In the genomic region with DNA sequence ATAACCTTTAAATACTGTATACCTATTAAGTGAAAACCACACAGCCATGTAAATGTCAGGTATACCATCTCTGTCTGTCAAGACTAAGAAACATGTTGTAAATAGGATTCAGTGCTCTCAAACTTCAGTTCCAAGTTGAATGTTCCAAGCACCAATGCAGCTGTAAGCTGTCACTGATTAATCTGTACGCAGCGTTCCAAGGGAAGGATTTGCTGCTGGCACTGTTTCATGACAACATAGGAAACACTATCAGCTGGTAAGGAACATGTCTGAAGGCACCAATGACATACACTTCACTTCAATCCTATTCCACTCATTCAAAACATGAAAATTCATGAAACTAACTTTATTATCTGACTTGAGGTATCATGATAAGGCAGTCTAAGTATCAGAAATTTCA, we compare ENCODE assay signal across 25 mouse cellular contexts. TPM values are rescaled to one million over a fixed set of nuclear protein-coding genes. Genes with fewer than 3 reads are reported as not detected.
DNase-seq lines count a peak whose midpoint lies in the region; ATAC-seq and TF ChIP-seq lines count a peak whose summit lies in the region.
"Had no signal": no experiment of that assay in that cellular context is flagged by ENCODE, and none has a peak within 500 bp of the region (broad histone marks: within the 10 kb centered on the region; RNA-seq: fewer than 3 reads in every experiment).

No protein-coding gene starts in this region.

- H3K27ac ChIP-seq in embryonic facial prominence, embryonic 14.5 days (replicated peaks; ENCODE audit: low read depth, low read length), result no peak overlapping the region
- no peak overlapping the region for H3K27ac ChIP-seq in embryonic facial prominence, embryonic 10.5 days (replicated peaks)
- no peak overlapping the region for H3K27ac ChIP-seq in kidney, embryonic 14.5 days (ENCODE audit: low read depth, low read length)
- no peak overlapping the region for H3K27ac ChIP-seq in liver, adult 2 months (replicated peaks; ENCODE audit: insufficient read depth, low read depth, low read length)
- H3K27ac ChIP-seq in liver, embryonic 11.5 days (ENCODE audit: low read depth, low read length), result no peak overlapping the region
- H3K27ac ChIP-seq: embryonic facial prominence, embryonic 12.5 days; forebrain, embryonic 12.5 days; heart, embryonic 10.5 days; hindbrain, embryonic 10.5 days; hindbrain, embryonic 14.5 days had no signal

- H3K4me3 ChIP-seq in embryonic facial prominence, embryonic 14.5 days (ENCODE audit: low read depth, low read length), result no peak overlapping the region
- no peak overlapping the region for H3K4me3 ChIP-seq in embryonic facial prominence, embryonic 10.5 days
- H3K4me3 ChIP-seq in kidney, embryonic 14.5 days (ENCODE audit: low read length), result no peak overlapping the region
- no peak overlapping the region for H3K4me3 ChIP-seq in liver, adult 2 months (ENCODE audit: insufficient read depth, low read depth, low read length)
- no peak overlapping the region for H3K4me3 ChIP-seq in liver, embryonic 11.5 days (ENCODE audit: low read depth, low read length)
- H3K4me3 ChIP-seq: embryonic facial prominence, embryonic 12.5 days; forebrain, embryonic 12.5 days; heart, embryonic 10.5 days; hindbrain, embryonic 10.5 days had no signal

- DNase-seq in embryonic facial prominence, embryonic 14.5 days (ENCODE audit: low spot score), result peak; percentile 10
- DNase-seq in embryonic facial prominence, embryonic 10.5 days (ENCODE audit: low spot score), result no peak
- DNase-seq in kidney, adult 11 months, result peak; percentile 21
- peak; percentile 39 for DNase-seq in liver, adult 2 months (ENCODE audit: extremely low read depth, low read depth, low spot score)
- no peak for DNase-seq in liver, embryonic 11.5 days (ENCODE audit: low spot score)
- peak; percentile 26 to 41 for DNase-seq in kidney, postnatal 36 days
- no peak for DNase-seq in cerebellum, adult 18-20 months
- DNase-seq: adrenal gland, postnatal 14 days; B cell, adult 2 months; cerebellum, adult 2 months; cerebellum, postnatal 10 days; embryo, embryonic 11 days; gastrocnemius, postnatal 25 days; heart, postnatal 10 days had no signal

- no peaks in the 10 kb centered on the region for H3K79me2 ChIP-seq in liver, adult 2 months (ENCODE audit: control insufficient read depth, insufficient read depth, low read length)

- ATAC-seq in embryonic facial prominence, embryonic 14.5 days (ENCODE audit: low read depth), result no peak
- ATAC-seq in kidney, embryonic 14.5 days (ENCODE audit: low FRiP score, low TSS enrichment), result no peak
- ATAC-seq in liver, embryonic 11.5 days (replicated peaks; ENCODE audit: low FRiP score), result no peak
- ATAC-seq: CD4-positive, CD25-positive, alpha-beta regulatory T cell, adult 4 months; forebrain, embryonic 16.5 days had no signal

- H3K36me3 ChIP-seq in embryonic facial prominence, embryonic 14.5 days (ENCODE audit: control insufficient read depth, insufficient read depth, low read length), result peaks cover 30% of the 10 kb centered on the region; the same call in 1 of the 2 replicates
- H3K36me3 ChIP-seq in embryonic facial prominence, embryonic 10.5 days (replicated peaks), result no peaks in the 10 kb centered on the region; the same call in 1 of the 2 replicates
- H3K36me3 ChIP-seq in kidney, embryonic 14.5 days (ENCODE audit: control insufficient read depth, insufficient read depth, low read length), result no peaks in the 10 kb centered on the region; the same call in 1 of the 2 replicates
- peaks cover 20% of the 10 kb centered on the region; the same call in 1 of the 2 replicates for H3K36me3 ChIP-seq in liver, adult 2 months (ENCODE audit: control insufficient read depth, insufficient read depth, low read length)
- H3K36me3 ChIP-seq in liver, embryonic 11.5 days (ENCODE audit: control insufficient read depth, insufficient read depth, low read length), result 0 out of 2 replicates have a peak, but pooled peaks cover 2% of the 10 kb centered on the region
- H3K36me3 ChIP-seq: embryonic facial prominence, embryonic 12.5 days; forebrain, embryonic 12.5 days had no signal

- H3K4me1 ChIP-seq in embryonic facial prominence, embryonic 14.5 days (ENCODE audit: control insufficient read depth, insufficient read depth, low read length), result no peaks in the 10 kb centered on the region
- H3K4me1 ChIP-seq in embryonic facial prominence, embryonic 10.5 days, result no peaks in the 10 kb centered on the region
- H3K4me1 ChIP-seq in kidney, embryonic 14.5 days (ENCODE audit: control insufficient read depth, insufficient read depth, low read length), result no peaks in the 10 kb centered on the region
- peaks cover 1% of the 10 kb centered on the region; the same call in 1 of the 2 replicates for H3K4me1 ChIP-seq in liver, adult 2 months (ENCODE audit: control insufficient read depth, insufficient read depth, low read length)
- no peaks in the 10 kb centered on the region for H3K4me1 ChIP-seq in liver, embryonic 11.5 days (replicated peaks; ENCODE audit: control insufficient read depth, insufficient read depth, low read length)
- H3K4me1 ChIP-seq: embryonic facial prominence, embryonic 12.5 days; forebrain, embryonic 12.5 days; heart, embryonic 10.5 days; hindbrain, embryonic 10.5 days had no signal

- TF ChIP-seq CTCF in liver, adult 2 months (IDR thresholded peaks at IDR 0.05; ENCODE audit: low read depth, low read length), result no peak

- 76% methylated on average over 2 of the region's 2 CpGs for WGBS in embryonic facial prominence, embryonic 14.5 days
- 95% methylated on average over 2 of the region's 2 CpGs for WGBS in embryonic facial prominence, embryonic 10.5 days
- WGBS in kidney, embryonic 14.5 days, result 70% methylated on average over 2 of the region's 2 CpGs
- 20% methylated on average over 2 of the region's 2 CpGs for WGBS in liver, adult 2 months
- 74% methylated on average over 2 of the region's 2 CpGs for WGBS in liver, embryonic 11.5 days

- no peak overlapping the region for H3K4me2 ChIP-seq in embryonic facial prominence, embryonic 14.5 days (ENCODE audit: low read depth, low read length)
- no peak overlapping the region for H3K4me2 ChIP-seq in kidney, embryonic 14.5 days (replicated peaks; ENCODE audit: low read depth, low read length)
- H3K4me2 ChIP-seq in liver, embryonic 11.5 days, result no peak overlapping the region
- H3K4me2 ChIP-seq: embryonic facial prominence, embryonic 12.5 days; forebrain, embryonic 12.5 days; hindbrain, embryonic 14.5 days had no signal

- H3K9ac ChIP-seq in embryonic facial prominence, embryonic 14.5 days (ENCODE audit: low read depth, low read length), result no peak overlapping the region
- no peak overlapping the region for H3K9ac ChIP-seq in kidney, embryonic 14.5 days (ENCODE audit: low read depth, low read length)
- no peak overlapping the region for H3K9ac ChIP-seq in liver, adult 2 months (ENCODE audit: low read depth, low read length)
- no peak overlapping the region for H3K9ac ChIP-seq in liver, embryonic 11.5 days (ENCODE audit: low read depth, low read length)
- H3K9ac ChIP-seq: embryonic facial prominence, embryonic 12.5 days; forebrain, embryonic 12.5 days; hindbrain, embryonic 14.5 days had no signal

- no peak for TF ChIP-seq POLR2A in liver, adult 2 months (IDR thresholded peaks at IDR 0.05; ENCODE audit: extremely low read depth, insufficient read depth, low read length)

- no peaks in the 10 kb centered on the region for H3K27me3 ChIP-seq in embryonic facial prominence, embryonic 14.5 days (replicated peaks; ENCODE audit: control insufficient read depth, insufficient read depth, low read length)
- H3K27me3 ChIP-seq in embryonic facial prominence, embryonic 10.5 days (replicated peaks; ENCODE audit: low read depth, poor library complexity, severe bottlenecking), result no peaks in the 10 kb centered on the region
- no peaks in the 10 kb centered on the region for H3K27me3 ChIP-seq in kidney, embryonic 14.5 days (ENCODE audit: control insufficient read depth, insufficient read depth, low read length)
- no peaks in the 10 kb centered on the region for H3K27me3 ChIP-seq in liver, adult 2 months (ENCODE audit: control insufficient read depth, insufficient read depth, low read length)
- H3K27me3 ChIP-seq in liver, embryonic 11.5 days (replicated peaks; ENCODE audit: control insufficient read depth, insufficient read depth, low read length), result no peaks in the 10 kb centered on the region
- H3K27me3 ChIP-seq: embryonic facial prominence, embryonic 12.5 days; forebrain, embryonic 12.5 days had no signal

- H3K9me3 ChIP-seq in embryonic facial prominence, embryonic 14.5 days (ENCODE audit: control insufficient read depth, low read length), result no peaks in the 10 kb centered on the region
- no peaks in the 10 kb centered on the region for H3K9me3 ChIP-seq in embryonic facial prominence, embryonic 10.5 days
- no peaks in the 10 kb centered on the region for H3K9me3 ChIP-seq in kidney, embryonic 14.5 days (ENCODE audit: control insufficient read depth, low read length)
- no peaks in the 10 kb centered on the region for H3K9me3 ChIP-seq in liver, embryonic 11.5 days (ENCODE audit: control insufficient read depth, low read length)
- H3K9me3 ChIP-seq: embryonic facial prominence, embryonic 12.5 days; forebrain, embryonic 12.5 days; G1E; heart, embryonic 10.5 days; hindbrain, embryonic 10.5 days had no signal

RNA-seq across cellular contexts. Expression of gene Stk17b, which starts 18.9 kb away (rescaled TPM):
- 15.2 and 19.6 TPM in 2 replicates for polyA plus RNA-seq in embryonic facial prominence, embryonic 14.5 days (2014; fragmentation: Nextera tagmentation; extraction: Ambion mirVana)
- 7.4 and 8.2 TPM in 2 replicates for polyA plus RNA-seq in embryonic facial prominence, embryonic 10.5 days (2016; fragmentation: Nextera tagmentation; extraction: Ambion mirVana)
- polyA plus RNA-seq in kidney, embryonic 14.5 days (2014; fragmentation: Nextera tagmentation; extraction: Ambion mirVana), result 12.4 and 13.1 TPM in 2 replicates
- total RNA-seq in liver, adult 2 months (2014; rRNA removed), result 6.7 and 7.2 TPM in 2 replicates
- polyA plus RNA-seq in liver, adult 2 months (2012; rRNA removed), result 0.82 and 1.00 TPM in 2 replicates
- 15.0 and 18.2 TPM in 2 replicates for polyA plus RNA-seq in liver, embryonic 11.5 days (2014; fragmentation: Nextera tagmentation; extraction: Ambion mirVana)

RNA-seq across cellular contexts. Expression of gene Dnah7a, which starts 59.5 kb away (rescaled TPM):
- 1.8 and 2.2 TPM in 2 replicates for polyA plus RNA-seq in embryonic facial prominence, embryonic 14.5 days (2014; fragmentation: Nextera tagmentation; extraction: Ambion mirVana)
- 6.9 and 7.2 TPM in 2 replicates for polyA plus RNA-seq in embryonic facial prominence, embryonic 10.5 days (2016; fragmentation: Nextera tagmentation; extraction: Ambion mirVana)
- polyA plus RNA-seq in kidney, embryonic 14.5 days (2014; fragmentation: Nextera tagmentation; extraction: Ambion mirVana), result 1.1 and 1.9 TPM in 2 replicates
- total RNA-seq in liver, adult 2 months (2014; rRNA removed), result not detected in 2 replicates
- not detected in 2 replicates for polyA plus RNA-seq in liver, adult 2 months (2012; rRNA removed)
- 0.44 and 0.48 TPM in 2 replicates for polyA plus RNA-seq in liver, embryonic 11.5 days (2014; fragmentation: Nextera tagmentation; extraction: Ambion mirVana)
- total RNA-seq: common myeloid progenitor, adult 5-6 weeks; gastrocnemius, postnatal 25 days; granulocyte monocyte progenitor cell, adult 5-6 weeks had no signal
- polyA plus RNA-seq: G1E had no signal

Comparison
In these comparisons a context has a peak if more than half of its experiments do, and no peak if none do; other contexts are left out.
1. DNase-seq: peak in embryonic facial prominence, embryonic 14.5 days (single experiment), kidney, adult 11 months (single experiment), liver, adult 2 months (single experiment) and kidney, postnatal 36 days (2 of 2); none in embryonic facial prominence, embryonic 10.5 days (single experiment), liver, embryonic 11.5 days (single experiment) and cerebellum, adult 18-20 months (0 of 2).